Comparison of ENCODE assay signal across 12 mouse cellular contexts in the genomic region with DNA sequence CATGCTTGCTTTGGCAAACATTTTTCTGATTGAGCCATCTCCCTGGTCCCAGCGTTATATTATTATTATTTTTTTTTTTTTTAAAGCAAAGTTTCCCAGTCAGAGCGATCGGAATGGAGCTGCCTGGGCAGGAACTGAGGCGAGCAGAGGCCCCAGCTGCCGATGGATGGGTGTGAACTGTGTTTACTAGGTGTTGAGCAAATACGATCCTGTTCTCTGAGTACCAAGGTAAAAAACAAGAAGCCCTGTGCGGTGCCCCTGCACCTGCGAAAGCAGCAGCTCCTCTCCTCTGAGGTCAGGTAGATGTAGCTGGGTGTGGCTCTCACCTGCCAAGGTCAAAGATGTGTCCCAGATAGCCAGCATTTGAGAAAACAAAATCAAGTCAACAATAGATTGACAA.
DNase-seq lines count a peak whose midpoint lies in the region; ATAC-seq lines count a peak whose summit lies in the region.
"Had no signal": no experiment of that assay in that cellular context is flagged by ENCODE, and none has a peak within 500 bp of the region (broad histone marks: within the 10 kb centered on the region; RNA-seq: fewer than 3 reads in every experiment).

No protein-coding gene starts in this region.

- H3K27ac ChIP-seq in intestine, embryonic 16.5 days (ENCODE audit: low read length), result no peak overlapping the region
- no peak overlapping the region for H3K27ac ChIP-seq in stomach, embryonic 15.5 days
- H3K27ac ChIP-seq in liver, embryonic 11.5 days (ENCODE audit: low read depth, low read length), result no peak overlapping the region
- H3K27ac ChIP-seq: heart, adult 2 months; heart, embryonic 13.5 days; hindbrain, embryonic 12.5 days; hindbrain, embryonic 15.5 days had no signal

- DNase-seq in ZHBTc4 (ENCODE audit: low read depth, low spot score), result peak; percentile 6
- DNase-seq in liver, embryonic 11.5 days (ENCODE audit: low spot score), result no peak
- DNase-seq in kidney, adult 9 months, result no peak
- DNase-seq: gastrocnemius, postnatal 25 days had no signal

- no peaks in the 10 kb centered on the region for H3K36me3 ChIP-seq in intestine, embryonic 16.5 days (ENCODE audit: control insufficient read depth, insufficient read depth, low read length)
- H3K36me3 ChIP-seq in stomach, embryonic 15.5 days, result peaks cover 4% of the 10 kb centered on the region; the same call in 1 of the 2 replicates
- no peaks in the 10 kb centered on the region for H3K36me3 ChIP-seq in liver, embryonic 11.5 days (ENCODE audit: control insufficient read depth, insufficient read depth, low read length)
- H3K36me3 ChIP-seq: hindbrain, embryonic 15.5 days had no signal

- WGBS in intestine, embryonic 16.5 days, result 62% methylated on average over 8 of the region's 8 CpGs
- 66% methylated on average over 8 of the region's 8 CpGs for WGBS in stomach, embryonic 15.5 days
- WGBS in liver, embryonic 11.5 days, result 91% methylated on average over 8 of the region's 8 CpGs

- no peaks in the 10 kb centered on the region for H3K4me1 ChIP-seq in intestine, embryonic 16.5 days (ENCODE audit: control insufficient read depth, insufficient read depth, low read length)
- no peaks in the 10 kb centered on the region for H3K4me1 ChIP-seq in stomach, embryonic 15.5 days
- no peaks in the 10 kb centered on the region for H3K4me1 ChIP-seq in liver, embryonic 11.5 days (replicated peaks; ENCODE audit: control insufficient read depth, insufficient read depth, low read length)
- H3K4me1 ChIP-seq: hindbrain, embryonic 15.5 days had no signal

- H3K9ac ChIP-seq in intestine, embryonic 16.5 days (ENCODE audit: low read depth, low read length), result no peak overlapping the region
- H3K9ac ChIP-seq in stomach, embryonic 15.5 days, result no peak overlapping the region
- H3K9ac ChIP-seq in liver, embryonic 11.5 days (ENCODE audit: low read depth, low read length), result no peak overlapping the region
- H3K9ac ChIP-seq: hindbrain, embryonic 12.5 days; hindbrain, embryonic 15.5 days had no signal

- H3K9me3 ChIP-seq in intestine, embryonic 16.5 days (ENCODE audit: control insufficient read depth, low read length), result no peaks in the 10 kb centered on the region
- H3K9me3 ChIP-seq in stomach, embryonic 15.5 days, result no peaks in the 10 kb centered on the region
- no peaks in the 10 kb centered on the region for H3K9me3 ChIP-seq in liver, embryonic 11.5 days (ENCODE audit: control insufficient read depth, low read length)
- H3K9me3 ChIP-seq: heart, embryonic 10.5 days; heart, embryonic 13.5 days; hindbrain, embryonic 12.5 days; hindbrain, embryonic 15.5 days had no signal

- ATAC-seq in intestine, embryonic 16.5 days, result peak; percentile 19; the same call in 1 of the 2 replicates
- peak; percentile 45; the same call in 1 of the 2 replicates for ATAC-seq in stomach, embryonic 15.5 days (ENCODE audit: insufficient read depth, low FRiP score, low read depth)
- ATAC-seq in liver, embryonic 11.5 days (replicated peaks; ENCODE audit: low FRiP score), result no peak
- ATAC-seq in erythroblast, adult 5-6 weeks (replicated peaks; ENCODE audit: low FRiP score, poor library complexity, severe bottlenecking), result no peak

- no peaks in the 10 kb centered on the region for H3K27me3 ChIP-seq in intestine, embryonic 16.5 days (replicated peaks; ENCODE audit: control insufficient read depth, insufficient read depth, low read length)
- no peaks in the 10 kb centered on the region for H3K27me3 ChIP-seq in stomach, embryonic 15.5 days (replicated peaks)
- no peaks in the 10 kb centered on the region for H3K27me3 ChIP-seq in liver, embryonic 11.5 days (replicated peaks; ENCODE audit: control insufficient read depth, insufficient read depth, low read length)
- H3K27me3 ChIP-seq: heart, embryonic 13.5 days; hindbrain, embryonic 12.5 days; hindbrain, embryonic 15.5 days had no signal

- no peak overlapping the region for H3K4me3 ChIP-seq in intestine, embryonic 16.5 days (ENCODE audit: low read length)
- H3K4me3 ChIP-seq in stomach, embryonic 15.5 days (replicated peaks), result no peak overlapping the region
- no peak overlapping the region for H3K4me3 ChIP-seq in liver, embryonic 11.5 days (ENCODE audit: low read depth, low read length)
- H3K4me3 ChIP-seq: heart, adult 2 months; heart, embryonic 10.5 days; hindbrain, embryonic 12.5 days; hindbrain, embryonic 15.5 days had no signal

- H3K4me2 ChIP-seq in intestine, embryonic 16.5 days (ENCODE audit: low read depth, low read length), result no peak overlapping the region
- no peak overlapping the region for H3K4me2 ChIP-seq in stomach, embryonic 15.5 days
- no peak overlapping the region for H3K4me2 ChIP-seq in liver, embryonic 11.5 days

Comparison
In these comparisons a context has a peak if more than half of its experiments do, and no peak if none do; other contexts are left out.
1. ATAC-seq: peak in intestine, embryonic 16.5 days (single experiment) and stomach, embryonic 15.5 days (single experiment); none in liver, embryonic 11.5 days (single experiment) and erythroblast, adult 5-6 weeks (single experiment).